Comparison of ENCODE assay signal across 25 mouse cellular contexts in the genomic region with DNA sequence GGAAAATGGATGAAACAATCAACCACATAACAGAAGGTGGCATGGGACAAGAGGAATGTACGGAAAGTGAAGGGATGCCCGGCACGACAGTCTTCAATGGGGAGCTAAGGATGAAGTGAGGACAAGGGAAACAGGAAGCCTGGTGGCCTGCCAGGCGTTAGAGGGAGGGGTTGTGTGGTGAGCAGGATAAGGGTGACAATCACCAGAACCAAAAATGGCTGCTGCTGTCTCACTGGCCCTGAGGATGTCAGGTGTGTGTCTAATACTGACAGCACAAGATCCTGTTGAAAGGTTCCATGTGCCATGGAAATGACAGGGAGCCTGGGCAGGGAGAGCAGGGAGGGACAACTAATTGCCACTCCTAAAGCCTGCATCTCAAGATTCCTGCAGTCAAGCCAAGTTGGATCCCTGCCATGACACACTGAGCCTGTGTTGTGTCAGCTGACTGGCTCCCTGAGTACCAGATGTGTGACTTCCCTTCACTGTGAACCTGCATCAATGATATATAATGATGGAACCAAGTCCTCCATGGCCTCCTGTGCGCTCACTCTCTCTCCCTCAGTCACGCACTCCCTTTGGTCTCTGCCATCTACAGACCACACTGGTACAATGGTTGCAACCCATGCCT. TPM values are rescaled to one million over a fixed set of nuclear protein-coding genes. Genes with fewer than 3 reads are reported as not detected.
DNase-seq lines count a peak whose midpoint lies in the region; ATAC-seq and TF ChIP-seq lines count a peak whose summit lies in the region.
"Not testable (repeated sequence)": the region's sequence is repeated elsewhere in the genome, so short reads cannot be mapped to it uniquely, and the experiment has no call there.
"Had no signal": no experiment of that assay in that cellular context is flagged by ENCODE, and none has a peak within 500 bp of the region (broad histone marks: within the 10 kb centered on the region; RNA-seq: fewer than 3 reads in every experiment).

No protein-coding gene starts in this region.

- WGBS in embryonic facial prominence, embryonic 14.5 days: 62% methylated on average over 6 of the region's 6 CpGs
- WGBS in heart, embryonic 10.5 days: 45% methylated on average over 6 of the region's 6 CpGs
- 26% methylated on average over 6 of the region's 6 CpGs for WGBS in heart, embryonic 15.5 days
- WGBS in hindbrain, postnatal 0 days: 58% methylated on average over 5 of the region's 6 CpGs
- WGBS in lung, embryonic 14.5 days: 67% methylated on average over 6 of the region's 6 CpGs
- 70% methylated on average over 3 of the region's 6 CpGs for WGBS in midbrain, embryonic 14.5 days

- not testable (repeated sequence) for H3K9me3 ChIP-seq in embryonic facial prominence, embryonic 14.5 days (ENCODE audit: control insufficient read depth, low read length); heart, embryonic 10.5 days; heart, embryonic 15.5 days (replicated peaks); hindbrain, postnatal 0 days (ENCODE audit: low read length); lung, embryonic 14.5 days (ENCODE audit: low read depth, low read length); midbrain, embryonic 14.5 days (ENCODE audit: control insufficient read depth, low read length)

- not testable (repeated sequence) for TF ChIP-seq CTCF in hindbrain, postnatal 0 days (IDR thresholded peaks at IDR 0.05; ENCODE audit: low read depth); lung, embryonic 14.5 days (IDR thresholded peaks at IDR 0.05; ENCODE audit: low read depth)

- not testable (repeated sequence) for H3K9ac ChIP-seq in embryonic facial prominence, embryonic 14.5 days (ENCODE audit: low read depth, low read length); heart, embryonic 15.5 days; hindbrain, postnatal 0 days (replicated peaks; ENCODE audit: low read length); lung, embryonic 14.5 days; midbrain, embryonic 14.5 days (replicated peaks; ENCODE audit: low read length)

- not testable (repeated sequence) for H3K27me3 ChIP-seq in embryonic facial prominence, embryonic 14.5 days (replicated peaks; ENCODE audit: control insufficient read depth, insufficient read depth, low read length); heart, embryonic 10.5 days (ENCODE audit: insufficient read depth, poor library complexity, severe bottlenecking); heart, embryonic 15.5 days; hindbrain, postnatal 0 days (ENCODE audit: insufficient read depth, low read length); lung, embryonic 14.5 days (ENCODE audit: insufficient read depth, low read length); midbrain, embryonic 14.5 days (ENCODE audit: control insufficient read depth, insufficient read depth, low read length)

- not testable (repeated sequence) for H3K4me1 ChIP-seq in embryonic facial prominence, embryonic 14.5 days (ENCODE audit: control insufficient read depth, insufficient read depth, low read length); heart, embryonic 10.5 days; heart, embryonic 15.5 days (replicated peaks); hindbrain, postnatal 0 days (ENCODE audit: insufficient read depth, low read length); lung, embryonic 14.5 days (ENCODE audit: insufficient read depth); midbrain, embryonic 14.5 days (ENCODE audit: control insufficient read depth, insufficient read depth, low read length)

- DNase-seq in MN1 (ENCODE audit: low spot score): peak; percentile 95
- DNase-seq in embryonic facial prominence, embryonic 14.5 days (ENCODE audit: low spot score): peak; percentile 45
- DNase-seq in heart, embryonic 10.5 days (ENCODE audit: low spot score): peak; percentile 54
- DNase-seq in hindbrain, postnatal 0 days (ENCODE audit: low spot score): peak; percentile 54
- DNase-seq in lung, embryonic 14.5 days: peak; percentile 67
- peak; percentile 28 for DNase-seq in midbrain, embryonic 14.5 days

- H3K27ac ChIP-seq in embryonic facial prominence, embryonic 14.5 days (replicated peaks; ENCODE audit: low read depth, low read length); heart, embryonic 10.5 days; hindbrain, postnatal 0 days; lung, embryonic 14.5 days (ENCODE audit: low read depth); midbrain, embryonic 14.5 days (replicated peaks; ENCODE audit: low read depth, low read length): not testable (repeated sequence)
- H3K27ac ChIP-seq in heart, embryonic 15.5 days: peak overlapping the region; percentile 49; the same call in 1 of the 2 replicates

- H3K36me3 ChIP-seq in embryonic facial prominence, embryonic 14.5 days (ENCODE audit: control insufficient read depth, insufficient read depth, low read length); heart, embryonic 10.5 days; heart, embryonic 15.5 days; hindbrain, postnatal 0 days (ENCODE audit: insufficient read depth, low read length); lung, embryonic 14.5 days (ENCODE audit: insufficient read depth); midbrain, embryonic 14.5 days (ENCODE audit: control insufficient read depth, insufficient read depth, low read length): not testable (repeated sequence)

- not testable (repeated sequence) for ATAC-seq in embryonic facial prominence, embryonic 14.5 days (ENCODE audit: low read depth); hindbrain, postnatal 0 days; lung, embryonic 14.5 days (ENCODE audit: insufficient read depth); midbrain, embryonic 14.5 days (ENCODE audit: low FRiP score, low TSS enrichment)
- ATAC-seq in heart, embryonic 15.5 days (replicated peaks; ENCODE audit: insufficient number of reproducible peaks, insufficient read depth, low FRiP score, low read depth): peak; percentile 83

- H3K4me2 ChIP-seq in embryonic facial prominence, embryonic 14.5 days (ENCODE audit: low read depth, low read length); heart, embryonic 15.5 days; hindbrain, postnatal 0 days (ENCODE audit: low read depth, low read length); lung, embryonic 14.5 days; midbrain, embryonic 14.5 days (ENCODE audit: low read length): not testable (repeated sequence)

- not testable (repeated sequence) for H3K4me3 ChIP-seq in embryonic facial prominence, embryonic 14.5 days (ENCODE audit: low read depth, low read length); heart, embryonic 10.5 days; heart, embryonic 15.5 days; hindbrain, postnatal 0 days (ENCODE audit: low read length); lung, embryonic 14.5 days (ENCODE audit: low read depth, low read length); midbrain, embryonic 14.5 days (replicated peaks; ENCODE audit: low read depth, low read length)

RNA-seq across cellular contexts. Expression of gene Apol9b, which starts 3.3 kb away (rescaled TPM):
- polyA plus RNA-seq in embryonic facial prominence, embryonic 14.5 days (2014; fragmentation: Nextera tagmentation; extraction: Ambion mirVana): 0.39 TPM in 1 of 2 replicates, not detected in the other
- not detected in 2 replicates for polyA plus RNA-seq in heart, embryonic 10.5 days (2016; fragmentation: Nextera tagmentation; extraction: Ambion mirVana)
- 0.13 and 0.26 TPM in 2 replicates for polyA plus RNA-seq in heart, embryonic 15.5 days (2015; fragmentation: Nextera tagmentation; extraction: Ambion mirVana)
- total RNA-seq in hindbrain, postnatal 0 days (2014; rRNA removed): 0.37 TPM in 1 of 2 replicates, not detected in the other
- polyA plus RNA-seq in hindbrain, postnatal 0 days (2015; fragmentation: Nextera tagmentation; extraction: Ambion mirVana): 0.41 and 1.2 TPM in 2 replicates
- not detected in 2 replicates for polyA plus RNA-seq in lung, embryonic 14.5 days (2014; fragmentation: Nextera tagmentation; extraction: Ambion mirVana)
- not detected in 2 replicates for polyA plus RNA-seq in midbrain, embryonic 14.5 days (2014; fragmentation: Nextera tagmentation; extraction: Ambion mirVana)
- total RNA-seq: CH12.LX; ES-E14; gastrocnemius, postnatal 14 days; granulocyte monocyte progenitor cell, adult 5-6 weeks; heart, postnatal 25 days had no signal
- polyA plus RNA-seq: forebrain, embryonic 12.5 days; hindbrain, embryonic 12.5 days; limb, embryonic 11.5 days; lung, embryonic 15.5 days; midbrain, embryonic 15.5 days; neural tube, embryonic 12.5 days had no signal

RNA-seq across cellular contexts. Expression of gene Apol7e, which starts 26.9 kb away (rescaled TPM):
- 0.09 TPM in 1 of 2 replicates, not detected in the other for polyA plus RNA-seq in embryonic facial prominence, embryonic 14.5 days (2014; fragmentation: Nextera tagmentation; extraction: Ambion mirVana)
- polyA plus RNA-seq in heart, embryonic 10.5 days (2016; fragmentation: Nextera tagmentation; extraction: Ambion mirVana): not detected in 2 replicates
- polyA plus RNA-seq in heart, embryonic 15.5 days (2015; fragmentation: Nextera tagmentation; extraction: Ambion mirVana): 0.05 and 0.14 TPM in 2 replicates
- 0.07 TPM in 1 of 2 replicates, not detected in the other for total RNA-seq in hindbrain, postnatal 0 days (2014; rRNA removed)
- not detected in 2 replicates for polyA plus RNA-seq in hindbrain, postnatal 0 days (2015; fragmentation: Nextera tagmentation; extraction: Ambion mirVana)
- not detected in 2 replicates for polyA plus RNA-seq in lung, embryonic 14.5 days (2014; fragmentation: Nextera tagmentation; extraction: Ambion mirVana)
- polyA plus RNA-seq in midbrain, embryonic 14.5 days (2014; fragmentation: Nextera tagmentation; extraction: Ambion mirVana): not detected in 2 replicates
- total RNA-seq: adrenal gland, postnatal 25 days; CH12.LX; heart, postnatal 25 days; left cerebral cortex, postnatal 10 days had no signal
- polyA plus RNA-seq: C2C12; cerebellum, adult 2 months; embryonic facial prominence, embryonic 15.5 days; forebrain, embryonic 12.5 days; hindbrain, embryonic 12.5 days; limb, embryonic 11.5 days; midbrain, embryonic 15.5 days; neural tube, embryonic 12.5 days had no signal

RNA-seq across cellular contexts. Expression of gene Apol8, which starts 31.3 kb away (rescaled TPM):
- polyA plus RNA-seq in embryonic facial prominence, embryonic 14.5 days (2014; fragmentation: Nextera tagmentation; extraction: Ambion mirVana): not detected in 2 replicates
- polyA plus RNA-seq in heart, embryonic 10.5 days (2016; fragmentation: Nextera tagmentation; extraction: Ambion mirVana): 0.16 and 0.52 TPM in 2 replicates
- polyA plus RNA-seq in heart, embryonic 15.5 days (2015; fragmentation: Nextera tagmentation; extraction: Ambion mirVana): 0.24 TPM in 1 of 2 replicates, not detected in the other
- 0.50 and 0.84 TPM in 2 replicates for total RNA-seq in hindbrain, postnatal 0 days (2014; rRNA removed)
- polyA plus RNA-seq in hindbrain, postnatal 0 days (2015; fragmentation: Nextera tagmentation; extraction: Ambion mirVana): 0.35 and 0.50 TPM in 2 replicates
- polyA plus RNA-seq in lung, embryonic 14.5 days (2014; fragmentation: Nextera tagmentation; extraction: Ambion mirVana): not detected in 2 replicates
- 0.11 TPM in 2 replicates for polyA plus RNA-seq in midbrain, embryonic 14.5 days (2014; fragmentation: Nextera tagmentation; extraction: Ambion mirVana)
- total RNA-seq: adrenal gland, adult 18-20 months; adrenal gland, postnatal 25 days; gastrocnemius, postnatal 14 days; granulocyte monocyte progenitor cell, adult 5-6 weeks; heart, postnatal 25 days had no signal
- polyA plus RNA-seq: limb, embryonic 11.5 days; liver, adult 2 months; lung, embryonic 15.5 days had no signal

Comparison
In these comparisons a context has a peak if more than half of its experiments do, and no peak if none do; other contexts are left out.
1. DNase-seq: peak in every context shown above with its lines; median percentile 95 in MN1; 67 in lung, embryonic 14.5 days; 54 in heart, embryonic 10.5 days; 54 in hindbrain, postnatal 0 days; 45 in embryonic facial prominence, embryonic 14.5 days; 28 in midbrain, embryonic 14.5 days.